Mouse (Mus musculus) forebrain, postnatal 0 days (tissue): ENCODE measurements around the gene Txk. TPM values are rescaled to one million over a fixed set of nuclear protein-coding genes. Genes with fewer than 3 reads are reported as not detected.

Experiments used
- ATAC-seq: fragments of 200-750 bp; cut with Nextera tagmentation; 2 replicates; pipeline ENCODE4 v1.8.0; 2017; ENCODE audit warnings: mild to moderate bottlenecking, moderate library complexity
- DNase-seq: peaks from one replicate; pipeline ENCODE4 v3.0.0-alpha.2; 2015
- H3K27ac ChIP-seq: fragments of 300-500 bp; sonication (generic); 2 replicates; pipeline ENCODE4 v1.5.1; 2014; ENCODE audit warnings: low read depth, mild to moderate bottlenecking, antibody characterized with exemption, low read length, moderate library complexity, mixed read lengths
- H3K27me3 ChIP-seq: fragments of 300-500 bp; sonication (generic); 2 replicates; pipeline ENCODE4 v1.6.1; 2014; ENCODE audit warnings: mild to moderate bottlenecking, low read length, mixed read lengths; ENCODE audit not compliant: insufficient read depth
- H3K36me3 ChIP-seq: fragments of 300-500 bp; sonication (generic); 2 replicates; pipeline ENCODE4 v1.6.1; 2014; ENCODE audit warnings: mild to moderate bottlenecking, moderate library complexity; ENCODE audit not compliant: insufficient read depth
- H3K4me1 ChIP-seq: fragments of 300-500 bp; sonication (generic); 2 replicates; pipeline ENCODE4 v1.6.1; 2014; ENCODE audit warnings: antibody characterized with exemption; ENCODE audit not compliant: insufficient read depth
- H3K4me2 ChIP-seq: fragments of 300-500 bp; sonication (generic); 2 replicates; pipeline ENCODE4 v1.6.1; 2014; ENCODE audit warnings: low read depth, mild to moderate bottlenecking, moderate library complexity
- H3K4me3 ChIP-seq: fragments of 300-500 bp; sonication (generic); 2 replicates; pipeline ENCODE4 v1.5.1; 2014; ENCODE audit warnings: low read depth, low read length, mixed read lengths
- H3K9ac ChIP-seq: fragments of 300-500 bp; sonication (generic); 2 replicates; pipeline ENCODE4 v1.6.1; 2014; ENCODE audit warnings: mild to moderate bottlenecking
- H3K9me3 ChIP-seq: fragments of 300-500 bp; sonication (generic); 2 replicates; pipeline ENCODE4 v1.6.1; 2016; ENCODE audit warnings: low read length
- CTCF ChIP-seq: sonication (generic); IDR thresholded peaks from 2 replicates; pipeline ENCODE4 v1.5.1; 2016; ENCODE audit warnings: antibody characterized with exemption, control low read depth, low read depth
- WGBS: fragments of 180-500 bp; shearing (Covaris S2); extraction: QIAGEN DNeasy Blood & Tissue Kit; methylation state at CpG from one replicate; pipeline ENCODE4 v1.1.7; 2014; 5-methylcytosine and 5-hydroxymethylcytosine counted together
- polyA plus RNA-seq: library from polyadenylated mRNA; unstranded; fragments of >200 nt; fragmentation: Nextera tagmentation; extraction: Ambion mirVana; gene quantifications from 2 replicates; pipeline ENCODE4 v1.2.1, GENCODE M21; 2015
- total RNA-seq: library from RNA; depleted of rRNA; stranded (reverse); fragments of >200 nt; gene quantifications from 2 replicates; pipeline ENCODE4 v1.2.3, GENCODE M21; 2014

Gene Txk
- total and polyA plus RNA-seq, 2 experiments from 2014 or later: 0.13 TPM; not detected in 1

GRCm38 (mm10) chr5:72658375-72658774 lies 94.2 kb downstream of the Txk start:
- H3K9me3 ChIP-seq: no peaks in the 10 kb centered on the region
- no peak for DNase-seq
- H3K4me2 ChIP-seq: no peak overlapping the region
- no peaks in the 10 kb centered on the region for H3K4me1 ChIP-seq
- H3K4me3 ChIP-seq: no peak overlapping the region
- WGBS: 91% methylated on average over 13 of the region's 13 CpGs
- no peak overlapping the region for H3K9ac ChIP-seq
- TF ChIP-seq CTCF: no peak
- ATAC-seq: no peak
- no peaks in the 10 kb centered on the region for H3K27me3 ChIP-seq
- no peaks in the 10 kb centered on the region for H3K36me3 ChIP-seq
- no peak overlapping the region for H3K27ac ChIP-seq

- no peaks in the 10 kb centered on the region for H3K4me1 ChIP-seq
- no peaks in the 10 kb centered on the region for H3K27me3 ChIP-seq
- no peaks in the 10 kb centered on the region for H3K36me3 ChIP-seq
- H3K9ac ChIP-seq: no peak overlapping the region
- 65% methylated on average over 7 of the region's 7 CpGs for WGBS
- no peak for ATAC-seq
- DNase-seq: no peak
- H3K27ac ChIP-seq: no peak overlapping the region
- H3K4me2 ChIP-seq: no peak overlapping the region
- TF ChIP-seq CTCF: no peak
- H3K4me3 ChIP-seq: no peak overlapping the region
- no peaks in the 10 kb centered on the region for H3K9me3 ChIP-seq
Observed at GRCm38 (mm10) chr5:72656270-72656791, 96.2 kb downstream of the Txk start.

- 54% methylated on average over 10 of the region's 10 CpGs for WGBS
- H3K9me3 ChIP-seq: no peaks in the 10 kb centered on the region
- DNase-seq (no peak), ATAC-seq (no peak)
- no peak overlapping the region for H3K4me2 ChIP-seq
- no peak overlapping the region for H3K9ac ChIP-seq
- H3K4me1 ChIP-seq: no peaks in the 10 kb centered on the region
- H3K36me3 ChIP-seq: no peaks in the 10 kb centered on the region
- no peak overlapping the region for H3K4me3 ChIP-seq
- peaks cover 6% of the 10 kb centered on the region for H3K27me3 ChIP-seq
- TF ChIP-seq CTCF: no peak
- no peak overlapping the region for H3K27ac ChIP-seq
Observed at GRCm38 (mm10) chr5:72653068-72653674, 99.4 kb downstream of the Txk start.

GRCm38 (mm10) chr5:72648987-72649735 lies 103.4 kb downstream of the Txk start:
- 86% methylated on average over 9 of the region's 9 CpGs for WGBS
- H3K4me1 ChIP-seq: no peaks in the 10 kb centered on the region
- H3K36me3 ChIP-seq: no peaks in the 10 kb centered on the region
- H3K27me3 ChIP-seq: peaks cover 15% of the 10 kb centered on the region
- H3K9ac ChIP-seq: no peak overlapping the region
- H3K9me3 ChIP-seq: no peaks in the 10 kb centered on the region
- no peak overlapping the region for H3K4me2 ChIP-seq
- DNase-seq (no peak), ATAC-seq (no peak)
- no peak overlapping the region for H3K4me3 ChIP-seq
- H3K27ac ChIP-seq: no peak overlapping the region
- no peak for TF ChIP-seq CTCF

- peak; percentile 42; the same call in 1 of the 2 replicates for ATAC-seq
- H3K36me3 ChIP-seq: no peaks in the 10 kb centered on the region
- no peak for TF ChIP-seq CTCF
Observed at GRCm38 (mm10) chr5:72647958-72648595, 104.5 kb downstream of the Txk start.

GRCm38 (mm10) chr5:72647418-72647907 lies 105.1 kb downstream of the Txk start, which contains the start of gene Nipal1:
Gene Nipal1 (plus strand): TSS chr5:72647795.
- Histone ChIP-seq H3K9ac (peak within 1 kb of the TSS; percentile 40), H3K4me3 (peak within 1 kb of the TSS; percentile 46), H3K4me2 (peak within 1 kb of the TSS; percentile 87), H3K4me1 (no peaks in the 10 kb centered on the region), H3K36me3 (no peaks in the 10 kb centered on the region), H3K9me3 (no peaks in the 10 kb centered on the region), H3K27me3 (peaks cover 15% of the 10 kb centered on the region), H3K27ac (no peak within 1 kb of the TSS)
- DNase-seq (peak; percentile 64), ATAC-seq (peak; percentile 96)
- under 1% methylated on average over 25 of the region's 25 CpGs for WGBS
- peak; percentile 35 for TF ChIP-seq CTCF

More at GRCm38 (mm10) chr5:72647958-72648595, 104.5 kb downstream of the Txk start:
- Histone ChIP-seq H3K4me2 (peak overlapping the region; percentile 87), H3K9ac (peak overlapping the region; percentile 40), H3K27me3 (peaks cover 15% of the 10 kb centered on the region), H3K4me3 (peak overlapping the region; percentile 46), H3K4me1 (no peaks in the 10 kb centered on the region), H3K9me3 (no peaks in the 10 kb centered on the region), H3K27ac (no peak overlapping the region)
- no peak for DNase-seq
- 8% methylated on average over 18 of the region's 18 CpGs for WGBS
